Mouse (Mus musculus) stomach, postnatal 0 days (tissue): ENCODE measurements at regions not wholly inside any gene's neighbourhood (a gene's known extent, or its start where the extent isn't known, plus 50 kb on each side); places are given as distances from the start of the nearest gene placed in this dataset.

Experiments used
- ATAC-seq: fragments of 200-750 bp; cut with Nextera tagmentation; 2 replicates; pipeline ENCODE4 v1.8.0; 2017; ENCODE audit not compliant: low FRiP score, low TSS enrichment
- DNase-seq: peaks from one replicate; pipeline ENCODE4 v3.0.0-alpha.2; 2016; ENCODE audit warnings: low spot score
- H3K27ac ChIP-seq: fragments of 300-500 bp; sonication (generic); replicated peaks from 2 replicates; pipeline ENCODE4 v1.5.1; 2014; ENCODE audit warnings: mild to moderate bottlenecking, control low read depth
- H3K27me3 ChIP-seq: fragments of 300-500 bp; sonication (generic); 2 replicates; pipeline ENCODE4 v1.6.1; 2014; ENCODE audit warnings: low read length; ENCODE audit not compliant: control insufficient read depth, insufficient read depth
- H3K36me3 ChIP-seq: fragments of 300-500 bp; sonication (generic); 2 replicates; pipeline ENCODE4 v1.6.1; 2014; ENCODE audit warnings: low read length, mixed read lengths; ENCODE audit not compliant: control insufficient read depth, insufficient read depth
- H3K4me1 ChIP-seq: fragments of 300-500 bp; sonication (generic); replicated peaks from 2 replicates; pipeline ENCODE4 v1.6.1; 2014; ENCODE audit warnings: antibody characterized with exemption; ENCODE audit not compliant: control insufficient read depth, insufficient read depth
- H3K4me2 ChIP-seq: fragments of 300-500 bp; sonication (generic); replicated peaks from 2 replicates; pipeline ENCODE4 v1.6.1; 2014; ENCODE audit warnings: low read depth, mild to moderate bottlenecking, control low read depth, moderate library complexity
- H3K4me3 ChIP-seq: fragments of 300-500 bp; sonication (generic); 2 replicates; pipeline ENCODE4 v1.5.1; 2014; ENCODE audit warnings: low read depth, low read length, control low read depth
- H3K9ac ChIP-seq: fragments of 300-500 bp; sonication (generic); 2 replicates; pipeline ENCODE4 v1.6.1; 2014; ENCODE audit warnings: mild to moderate bottlenecking, low read length, control low read depth, mixed read lengths
- H3K9me3 ChIP-seq: fragments of 300-500 bp; sonication (generic); 2 replicates; pipeline ENCODE4 v1.6.1; 2016; ENCODE audit warnings: low read length; ENCODE audit not compliant: control insufficient read depth
- CTCF ChIP-seq: IDR thresholded peaks from 2 replicates; pipeline ENCODE4 v1.5.1; 2016; ENCODE audit warnings: antibody characterized with exemption, low read depth, mild to moderate bottlenecking, moderate library complexity
- EP300 ChIP-seq: optimal IDR thresholded peaks from 2 replicates; pipeline ENCODE3; 2016; ENCODE audit warnings: antibody characterized with exemption
- WGBS: fragments of 180-500 bp; shearing (Covaris S2); extraction: QIAGEN DNeasy Blood & Tissue Kit; methylation state at CpG from one replicate; pipeline ENCODE4 v1.1.7; 2014; 5-methylcytosine and 5-hydroxymethylcytosine counted together

- WGBS, result 54% methylated on average over 2 of the region's 2 CpGs
- no peak for DNase-seq
- Histone ChIP-seq H3K27ac (no peak overlapping the region), H3K9ac (no peak overlapping the region), H3K4me2 (no peak overlapping the region), H3K36me3 (no peaks in the 10 kb centered on the region), H3K4me3 (no peak overlapping the region), H3K27me3 (no peaks in the 10 kb centered on the region), H3K9me3 (no peaks in the 10 kb centered on the region), H3K4me1 (no peaks in the 10 kb centered on the region)
- TF ChIP-seq CTCF (no peak), EP300 (no peak)
- no peak for ATAC-seq
Observed at GRCm38 (mm10) chr2:114454901-114455300, 199.9 kb downstream of the Dph6 start.

- no peak for DNase-seq
- Histone ChIP-seq H3K27me3 (no peaks in the 10 kb centered on the region), H3K4me3 (no peak overlapping the region), H3K4me2 (no peak overlapping the region), H3K36me3 (no peaks in the 10 kb centered on the region), H3K9ac (no peak overlapping the region), H3K27ac (no peak overlapping the region), H3K9me3 (no peaks in the 10 kb centered on the region), H3K4me1 (no peaks in the 10 kb centered on the region)
- ATAC-seq, result no peak
- WGBS, result 82% methylated on average over 1 of the region's 1 CpGs
- TF ChIP-seq CTCF, result no peak
- no peak for TF ChIP-seq EP300
Observed at GRCm38 (mm10) chr2:114450185-114450584, 204.6 kb downstream of the Dph6 start.

DNA sequence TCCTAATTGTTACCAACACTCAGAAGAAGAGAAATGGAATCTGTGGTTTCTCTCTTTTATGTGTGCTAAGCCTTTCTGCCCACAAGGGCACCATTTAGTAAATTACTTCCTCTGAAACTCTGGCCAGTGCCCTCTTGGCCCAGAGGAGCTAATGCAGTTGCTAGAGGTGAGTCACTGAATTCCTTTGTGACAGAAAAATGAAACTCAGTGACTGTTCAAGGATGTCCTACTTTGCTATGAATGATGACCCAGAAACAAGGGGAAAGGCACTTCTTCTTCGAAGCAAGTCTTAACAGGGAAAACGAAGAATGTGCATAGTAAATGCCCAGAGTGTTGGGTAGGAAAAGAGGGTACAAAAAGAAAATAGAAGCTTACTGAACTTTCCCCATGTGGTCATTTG, 211.0 kb downstream of the Dph6 start:
- ATAC-seq, result no peak
- H3K27me3 ChIP-seq, result no peaks in the 10 kb centered on the region
- no peaks in the 10 kb centered on the region for H3K4me1 ChIP-seq
- WGBS, result 46% methylated on average over 2 of the region's 2 CpGs
- H3K9ac ChIP-seq, result no peak overlapping the region
- H3K4me3 ChIP-seq, result no peak overlapping the region
- no peak overlapping the region for H3K27ac ChIP-seq
- DNase-seq, result no peak
- no peak for TF ChIP-seq EP300
- no peak for TF ChIP-seq CTCF
- no peaks in the 10 kb centered on the region for H3K9me3 ChIP-seq
- H3K4me2 ChIP-seq, result no peak overlapping the region
- no peaks in the 10 kb centered on the region for H3K36me3 ChIP-seq

DNA sequence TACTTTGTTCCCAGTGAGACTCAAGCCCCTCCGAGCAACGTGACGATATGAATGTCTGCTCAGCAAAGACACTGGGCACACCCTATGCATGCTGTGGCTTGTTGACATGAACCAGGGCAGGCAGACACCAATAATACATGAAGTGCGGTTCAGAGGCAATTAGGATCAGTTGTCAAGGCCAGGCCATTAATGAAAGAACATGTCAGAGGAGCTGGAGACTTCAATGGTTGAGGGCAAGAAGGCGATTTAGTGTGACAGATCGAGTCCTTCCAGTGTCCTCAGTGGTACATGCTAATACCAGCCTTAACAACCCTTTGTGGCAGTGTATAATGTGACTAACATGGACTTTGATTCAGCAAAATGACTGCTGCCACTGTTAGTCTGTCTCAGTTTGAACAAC, 213.8 kb downstream of the Dph6 start:
- Histone ChIP-seq H3K9me3 (no peaks in the 10 kb centered on the region), H3K4me3 (no peak overlapping the region), H3K4me2 (no peak overlapping the region), H3K27me3 (no peaks in the 10 kb centered on the region), H3K27ac (no peak overlapping the region), H3K36me3 (no peaks in the 10 kb centered on the region), H3K9ac (no peak overlapping the region), H3K4me1 (no peaks in the 10 kb centered on the region)
- DNase-seq (no peak), ATAC-seq (no peak)
- TF ChIP-seq EP300 (no peak), CTCF (no peak)
- WGBS, result 26% methylated on average over 6 of the region's 6 CpGs

GRCm38 (mm10) chr2:114439668-114440067, 215.1 kb downstream of the Dph6 start:
- no peak overlapping the region for H3K4me3 ChIP-seq
- no peaks in the 10 kb centered on the region for H3K4me1 ChIP-seq
- no peak overlapping the region for H3K27ac ChIP-seq
- no peaks in the 10 kb centered on the region for H3K36me3 ChIP-seq
- no peaks in the 10 kb centered on the region for H3K9me3 ChIP-seq
- no peak for DNase-seq
- no peak for TF ChIP-seq EP300
- TF ChIP-seq CTCF, result peak; percentile 77
- H3K9ac ChIP-seq, result no peak overlapping the region
- H3K4me2 ChIP-seq, result no peak overlapping the region
- ATAC-seq, result no peak
- WGBS, result 49% methylated on average over 1 of the region's 1 CpGs
- no peaks in the 10 kb centered on the region for H3K27me3 ChIP-seq

DNA sequence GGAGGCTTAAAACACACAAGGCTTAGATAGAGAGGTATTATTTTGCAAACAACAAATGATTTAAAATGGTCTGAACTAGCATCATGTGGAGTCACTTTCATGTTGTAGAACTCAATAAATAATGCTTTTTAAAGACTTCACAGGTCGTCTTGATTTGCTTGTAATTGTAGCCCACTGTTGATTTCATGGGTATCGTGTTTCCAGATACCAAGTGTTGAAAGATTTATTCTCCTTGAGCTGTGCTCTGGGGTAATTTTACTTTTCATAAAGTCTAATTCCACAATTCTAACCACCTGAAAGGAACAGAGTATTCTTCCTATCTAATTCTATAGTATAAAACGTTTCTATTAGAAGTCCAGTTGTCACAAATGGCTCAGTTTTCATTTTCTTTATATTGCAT, 216.7 kb downstream of the Dph6 start:
- no peak for ATAC-seq
- Histone ChIP-seq H3K9ac (no peak overlapping the region), H3K4me2 (no peak overlapping the region), H3K27ac (no peak overlapping the region), H3K4me1 (no peaks in the 10 kb centered on the region), H3K36me3 (no peaks in the 10 kb centered on the region), H3K4me3 (no peak overlapping the region), H3K27me3 (no peaks in the 10 kb centered on the region), H3K9me3 (no peaks in the 10 kb centered on the region)
- TF ChIP-seq EP300, result no peak
- TF ChIP-seq CTCF, result no peak
- no peak for DNase-seq
- WGBS, result 42% methylated on average over 3 of the region's 3 CpGs
